Mouse (Mus musculus): ENCODE measurements around the gene Lypd6b. TPM values are rescaled to one million over a fixed set of nuclear protein-coding genes. Genes with fewer than 3 reads are reported as not detected.

Gene Lypd6b
- polyA plus RNA-seq, 1 experiment from 2014 or later, result 0.73 TPM

GRCm38 (mm10) chr2:49813151-49813550 is 25.7 kb downstream of the Lypd6b start:
- no peaks in the 10 kb centered on the region for H3K27me3 ChIP-seq (replicated peaks; ENCODE audit: control insufficient read depth, insufficient read depth, low read length)
- peaks cover 4% of the 10 kb centered on the region; the same call in 1 of the 2 replicates for H3K4me1 ChIP-seq (replicated peaks; ENCODE audit: control insufficient read depth, insufficient read depth, low read length)
- no peak for TF ChIP-seq CTCF (IDR thresholded peaks at IDR 0.05; ENCODE audit: low read depth)
- no peak overlapping the region for H3K27ac ChIP-seq (ENCODE audit: low read depth, low read length)
- no peaks in the 10 kb centered on the region for H3K9me3 ChIP-seq (ENCODE audit: control insufficient read depth)
- no peak overlapping the region for H3K9ac ChIP-seq (ENCODE audit: low read depth, low read length)
- WGBS, result 53% methylated on average over 4 of the region's 4 CpGs
- ATAC-seq, result no peak
- no peaks in the 10 kb centered on the region for H3K36me3 ChIP-seq (ENCODE audit: control insufficient read depth, insufficient read depth)
- H3K4me2 ChIP-seq (replicated peaks; ENCODE audit: low read depth), result no peak overlapping the region
- H3K4me3 ChIP-seq (ENCODE audit: low read depth, low read length), result no peak overlapping the region

GRCm38 (mm10) chr2:49814011-49814410 is 26.5 kb downstream of the Lypd6b start:
- H3K27me3 ChIP-seq (replicated peaks; ENCODE audit: control insufficient read depth, insufficient read depth, low read length), result no peaks in the 10 kb centered on the region
- TF ChIP-seq CTCF (IDR thresholded peaks at IDR 0.05; ENCODE audit: low read depth), result no peak
- peak; percentile 86 for ATAC-seq

GRCm38 (mm10) chr2:49815696-49816320 is 28.3 kb downstream of the Lypd6b start:
- Histone ChIP-seq H3K9ac (ENCODE audit: low read depth, low read length) (no peak overlapping the region), H3K4me2 (replicated peaks; ENCODE audit: low read depth) (no peak overlapping the region), H3K9me3 (ENCODE audit: control insufficient read depth) (no peaks in the 10 kb centered on the region), H3K27ac (ENCODE audit: low read depth, low read length) (no peak overlapping the region), H3K36me3 (ENCODE audit: control insufficient read depth, insufficient read depth) (no peaks in the 10 kb centered on the region), H3K4me1 (replicated peaks; ENCODE audit: control insufficient read depth, insufficient read depth, low read length) (peaks cover 4% of the 10 kb centered on the region; the same call in 1 of the 2 replicates), H3K27me3 (replicated peaks; ENCODE audit: control insufficient read depth, insufficient read depth, low read length) (no peaks in the 10 kb centered on the region), H3K4me3 (ENCODE audit: low read depth, low read length) (no peak overlapping the region)
- ATAC-seq, result no peak
- no peak for TF ChIP-seq CTCF (IDR thresholded peaks at IDR 0.05; ENCODE audit: low read depth)
- WGBS, result 35% methylated on average over 3 of the region's 3 CpGs

More at GRCm38 (mm10) chr2:49814011-49814410, 26.5 kb downstream of the Lypd6b start:
- no peak overlapping the region for H3K9ac ChIP-seq (ENCODE audit: low read depth, low read length)
- no peak overlapping the region for H3K27ac ChIP-seq (ENCODE audit: low read depth, low read length)
- H3K36me3 ChIP-seq (ENCODE audit: control insufficient read depth, insufficient read depth), result no peaks in the 10 kb centered on the region
- 0 out of 2 replicates have a peak overlapping the region, but pooled peaks have one; percentile 6 for H3K4me2 ChIP-seq (replicated peaks; ENCODE audit: low read depth)
- no peak overlapping the region for H3K4me3 ChIP-seq (ENCODE audit: low read depth, low read length)
- H3K9me3 ChIP-seq (ENCODE audit: control insufficient read depth), result no peaks in the 10 kb centered on the region
- 27% methylated on average over 6 of the region's 6 CpGs for WGBS
- peaks cover 4% of the 10 kb centered on the region; the same call in 1 of the 2 replicates for H3K4me1 ChIP-seq (replicated peaks; ENCODE audit: control insufficient read depth, insufficient read depth, low read length)

DNA sequence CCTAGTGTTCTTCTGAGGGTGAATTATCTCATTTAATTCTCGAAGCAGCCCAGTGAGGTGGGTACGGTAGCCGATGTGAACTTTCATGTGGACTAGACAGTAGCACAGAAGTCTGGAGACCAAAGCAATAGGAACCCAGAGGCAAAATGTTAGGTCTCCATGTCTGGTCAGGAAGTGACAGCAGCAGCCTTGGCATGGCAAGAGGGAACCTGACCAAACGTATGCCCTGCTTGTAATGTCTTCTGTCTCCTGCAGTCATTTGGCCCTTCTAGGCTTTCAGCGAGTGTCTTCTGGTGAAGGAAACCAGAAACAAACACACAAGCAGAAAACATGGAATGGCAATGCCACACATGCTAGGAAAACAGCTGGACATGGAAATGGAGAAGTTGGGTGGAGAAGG is 29.1 kb downstream of the Lypd6b start:
- Histone ChIP-seq H3K27me3 (replicated peaks; ENCODE audit: control insufficient read depth, insufficient read depth, low read length) (no peaks in the 10 kb centered on the region), H3K4me2 (replicated peaks; ENCODE audit: low read depth) (no peak overlapping the region), H3K36me3 (ENCODE audit: control insufficient read depth, insufficient read depth) (no peaks in the 10 kb centered on the region), H3K9ac (ENCODE audit: low read depth, low read length) (no peak overlapping the region), H3K4me1 (replicated peaks; ENCODE audit: control insufficient read depth, insufficient read depth, low read length) (peaks cover 4% of the 10 kb centered on the region; the same call in 1 of the 2 replicates), H3K27ac (ENCODE audit: low read depth, low read length) (no peak overlapping the region), H3K9me3 (ENCODE audit: control insufficient read depth) (no peaks in the 10 kb centered on the region), H3K4me3 (ENCODE audit: low read depth, low read length) (no peak overlapping the region)
- 70% methylated on average over 5 of the region's 5 CpGs for WGBS
- TF ChIP-seq CTCF (IDR thresholded peaks at IDR 0.05; ENCODE audit: low read depth), result no peak
- ATAC-seq, result no peak

- TF ChIP-seq CTCF (IDR thresholded peaks at IDR 0.05; ENCODE audit: low read depth), result no peak
- Histone ChIP-seq H3K9me3 (ENCODE audit: control insufficient read depth) (no peaks in the 10 kb centered on the region), H3K4me1 (replicated peaks; ENCODE audit: control insufficient read depth, insufficient read depth, low read length) (peaks cover under 1% of the 10 kb centered on the region; the same call in 1 of the 2 replicates), H3K27me3 (replicated peaks; ENCODE audit: control insufficient read depth, insufficient read depth, low read length) (no peaks in the 10 kb centered on the region), H3K4me2 (replicated peaks; ENCODE audit: low read depth) (no peak overlapping the region), H3K9ac (ENCODE audit: low read depth, low read length) (no peak overlapping the region), H3K36me3 (ENCODE audit: control insufficient read depth, insufficient read depth) (no peaks in the 10 kb centered on the region), H3K4me3 (ENCODE audit: low read depth, low read length) (no peak overlapping the region), H3K27ac (ENCODE audit: low read depth, low read length) (no peak overlapping the region)
- WGBS, result 95% methylated on average over 3 of the region's 3 CpGs
- no peak for ATAC-seq
These were observed 29.7 kb downstream of the Lypd6b start for GRCm38 (mm10) chr2:49817151-49817550.

DNA sequence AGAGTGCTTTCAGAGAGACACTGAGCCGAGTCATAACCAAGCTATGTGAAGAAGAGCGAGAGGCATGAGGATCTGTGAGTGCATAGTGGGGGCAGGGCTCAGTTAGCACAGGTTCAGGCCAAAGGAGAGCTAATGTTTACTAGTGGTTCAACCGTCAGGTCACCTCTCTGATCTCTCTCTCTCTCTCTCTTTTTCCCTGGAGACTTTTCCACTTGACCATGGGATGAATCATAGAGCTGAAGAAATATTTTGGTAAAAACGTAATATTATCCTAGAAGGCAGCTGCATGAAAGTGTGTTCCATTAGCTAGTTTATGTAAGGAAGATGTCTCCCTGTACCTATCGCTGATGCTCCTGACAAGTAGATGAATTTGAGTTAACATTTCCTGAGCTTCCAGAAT is 30.6 kb downstream of the Lypd6b start:
- Histone ChIP-seq H3K27me3 (replicated peaks; ENCODE audit: control insufficient read depth, insufficient read depth, low read length) (no peaks in the 10 kb centered on the region), H3K27ac (ENCODE audit: low read depth, low read length) (no peak overlapping the region), H3K9ac (ENCODE audit: low read depth, low read length) (no peak overlapping the region), H3K4me3 (ENCODE audit: low read depth, low read length) (no peak overlapping the region), H3K4me2 (replicated peaks; ENCODE audit: low read depth) (no peak overlapping the region), H3K36me3 (ENCODE audit: control insufficient read depth, insufficient read depth) (no peaks in the 10 kb centered on the region), H3K9me3 (ENCODE audit: control insufficient read depth) (no peaks in the 10 kb centered on the region), H3K4me1 (replicated peaks; ENCODE audit: control insufficient read depth, insufficient read depth, low read length) (no peaks in the 10 kb centered on the region)
- no peak for TF ChIP-seq CTCF (IDR thresholded peaks at IDR 0.05; ENCODE audit: low read depth)
- 83% methylated on average over 5 of the region's 5 CpGs for WGBS
- ATAC-seq, result no peak

All from intestine, postnatal 0 days (tissue).